Mouse (Mus musculus) spleen, adult 2 months (tissue): ENCODE data around the gene Dnah11.
"Not testable (repeated sequence)": the region's sequence is repeated elsewhere in the genome, so short reads cannot be mapped to it uniquely, and the experiment has no call there.

Source experiments
- CTCF ChIP-seq: fragments of 200-500 bp; IDR thresholded peaks from 2 replicates; pipeline ENCODE4 v1.5.1; 2011; ENCODE audit warnings: mild to moderate bottlenecking, inconsistent platforms; ENCODE audit not compliant: insufficient read depth, insufficient read length, insufficient replicate concordance; ENCODE audit errors: extremely low read depth
- POLR2A ChIP-seq: fragments of 200-500 bp; IDR thresholded peaks from 2 replicates; pipeline ENCODE4 v1.6.1; 2011; ENCODE audit warnings: low read depth, low read length, inconsistent platforms

DNA sequence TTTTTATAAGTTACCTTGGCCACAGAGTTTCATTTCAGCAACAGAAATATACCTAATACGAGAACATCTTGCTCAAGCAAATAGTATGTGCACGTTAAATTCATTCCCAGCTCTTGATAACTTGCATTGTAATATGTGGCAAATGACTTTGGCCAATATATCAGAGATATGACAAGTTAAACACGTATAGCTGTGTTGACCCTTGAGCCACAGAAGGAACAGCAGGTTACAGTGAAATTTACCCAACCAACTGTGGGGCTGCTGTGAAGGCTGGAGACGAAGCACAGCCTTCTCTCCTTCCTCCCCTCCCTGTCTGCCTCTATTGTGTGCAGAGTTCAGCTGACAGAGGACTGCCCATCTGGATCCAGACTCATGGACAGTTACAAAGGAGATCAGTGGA, 297.5 kb downstream of the Dnah11 start:
- not testable (repeated sequence) for TF ChIP-seq CTCF, POLR2A
